Mouse (Mus musculus) layer of hippocampus, postnatal 10 days (tissue): Measurements from ENCODE around the gene Gm17364. TPM values are rescaled to one million over a fixed set of nuclear protein-coding genes. Genes with fewer than 3 reads are reported as not detected.

ENCODE experiments used
- total RNA-seq, 2 experiments: library from RNA; stranded (reverse); gene quantifications; 2 replicates each; pipeline ENCODE4 v1.2.3; 2021

Gm17364 gene
- total RNA-seq, 2 experiments from 2014 or later, result not detected

Other genes with a start within 250 kb of the Gm17364 start
- gene Mak, start 194.3 kb downstream of the Gm17364 start, total RNA-seq, result 1 to 10 TPM; 1.1 to 2.0 TPM
- gene Gcm2, start 162.9 kb downstream of the Gm17364 start, total RNA-seq, result not detected
- under 1 TPM in 1 of 2 experiments, not detected in 1; 0.18 TPM for gene Sycp2l, start 159.7 kb downstream of the Gm17364 start, total RNA-seq
- gene Elovl2, start 53.6 kb downstream of the Gm17364 start, total RNA-seq, result 10 to 100 TPM; 42.1 to 44.2 TPM
- 100 to 1,000 TPM; 122 to 128 TPM for gene Smim13, start 24.1 kb downstream of the Gm17364 start, total RNA-seq
- gene Nedd9, start 213.4 kb upstream of the Gm17364 start, total RNA-seq, result 10 to 100 TPM; 16.9 to 20.7 TPM